Mouse (Mus musculus): ENCODE results near the gene Olfr398. TPM values are rescaled to one million over a fixed set of nuclear protein-coding genes. Genes with fewer than 3 reads are reported as not detected.

Gene Olfr398
- not detected in 3 replicates for total RNA-seq (2017)

DNA sequence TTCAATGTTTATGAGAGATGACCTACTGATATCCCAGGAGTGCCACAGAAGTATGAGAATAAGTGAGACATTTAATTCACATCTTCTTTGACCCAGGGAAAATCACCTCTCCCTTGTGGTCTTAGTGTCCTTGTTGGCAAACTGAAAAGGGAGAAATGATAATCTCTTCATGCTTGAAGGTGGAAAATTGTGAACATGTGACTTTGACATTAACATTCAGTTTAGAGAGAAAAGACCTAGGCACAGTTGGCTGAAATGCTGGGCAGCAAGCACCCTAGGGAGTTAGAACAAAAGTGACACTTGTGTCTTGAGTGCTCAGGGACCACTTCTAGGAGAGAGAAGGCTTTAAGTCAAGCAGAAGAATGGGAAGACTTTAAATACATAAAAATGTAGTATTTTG lies at the start of gene Olfr398:
Gene Olfr398, minus strand, starts transcription at position 101 of the 400 bp plus-strand sequence.
- no peak for ATAC-seq (replicated peaks; ENCODE audit: insufficient number of reproducible peaks, low FRiP score, low TSS enrichment, poor library complexity, severe bottlenecking)

DNA sequence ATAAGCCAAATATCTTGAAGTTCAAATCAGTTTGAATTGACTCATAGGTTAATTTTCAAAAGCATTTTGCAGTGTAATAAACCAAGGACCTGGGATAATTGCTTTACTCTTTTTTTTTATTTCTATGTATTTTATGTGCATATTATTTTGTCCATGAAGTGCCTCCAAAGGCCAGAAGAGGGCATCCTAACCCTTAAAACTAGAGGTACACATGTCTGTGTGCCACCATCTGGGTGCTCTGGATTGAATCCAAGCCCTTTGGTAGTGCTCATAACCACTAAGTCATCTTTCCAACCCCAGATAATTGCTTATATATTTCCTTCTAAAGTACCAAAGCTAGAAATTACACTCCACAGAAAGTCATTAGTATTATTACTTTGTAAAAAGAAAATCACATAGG lies 2.9 kb upstream of the Olfr398 start:
- ATAC-seq (replicated peaks; ENCODE audit: insufficient number of reproducible peaks, low FRiP score, low TSS enrichment, poor library complexity, severe bottlenecking) = no peak

DNA sequence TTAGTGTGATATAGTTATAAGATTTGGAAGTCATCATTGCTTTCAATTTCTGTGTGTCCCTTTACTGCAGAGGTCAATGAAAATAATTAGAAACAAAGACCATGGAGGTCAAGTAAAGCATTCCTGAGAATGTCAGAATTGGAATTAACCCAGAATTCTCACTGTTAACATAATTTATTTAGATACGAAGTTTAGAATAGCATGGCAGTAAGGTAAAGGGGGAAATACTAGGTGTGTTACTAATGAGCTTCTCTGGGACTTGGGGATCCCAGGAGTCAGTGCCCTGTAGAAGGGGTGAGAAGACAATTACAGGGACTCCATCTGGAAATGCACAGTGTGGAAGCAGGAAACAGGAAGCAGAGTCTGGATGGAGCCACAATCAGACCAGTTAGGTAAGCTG lies 29.7 kb downstream of the Olfr398 start, which contains the start of gene Olfr397:
Gene Olfr397, plus strand, starts transcription at position 301 of the 400 bp plus-strand sequence.
- ATAC-seq (replicated peaks; ENCODE audit: insufficient number of reproducible peaks, low FRiP score, low TSS enrichment, poor library complexity, severe bottlenecking) = no peak

DNA sequence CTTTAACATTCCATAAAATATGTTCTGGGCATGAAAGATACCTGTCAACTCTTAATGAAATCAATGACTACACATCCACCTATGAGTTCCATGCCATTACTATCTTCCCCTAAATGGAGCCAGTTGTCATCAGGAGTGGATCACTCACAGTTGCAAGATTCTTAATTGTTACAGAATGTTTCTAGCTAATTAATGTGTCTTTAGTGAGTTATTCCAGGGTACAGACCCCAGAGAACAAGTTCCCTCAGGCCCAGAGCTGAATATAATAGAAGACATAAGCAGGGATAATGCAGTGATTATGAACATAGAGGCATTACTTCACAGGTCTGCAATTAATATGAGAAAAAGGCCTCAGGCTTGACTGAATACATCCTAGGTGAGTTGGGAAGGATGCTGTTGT lies 53.8 kb downstream of the Olfr398 start, which contains the start of gene Olfr23:
Gene Olfr23, plus strand, starts transcription at position 301 of the 400 bp plus-strand sequence.
- no peak for ATAC-seq (replicated peaks; ENCODE audit: insufficient number of reproducible peaks, low FRiP score, low TSS enrichment, poor library complexity, severe bottlenecking)

Other genes starting within 250 kb of the Olfr398 start
- gene Olfr389, start 209.7 kb downstream of the Olfr398 start, total RNA-seq (2017) = not detected in 3 replicates
- gene Olfr390, start 207.4 kb downstream of the Olfr398 start, total RNA-seq (2017) = not detected in 3 replicates
- not detected in 3 replicates for gene Olfr391-ps, start 187.4 kb downstream of the Olfr398 start, total RNA-seq (2017)
- not detected in 3 replicates for gene Olfr392, start 173.4 kb downstream of the Olfr398 start, total RNA-seq (2017)
- not detected in 3 replicates for gene Olfr393, start 139.0 kb downstream of the Olfr398 start, total RNA-seq (2017)
- gene Olfr394, start 99.6 kb downstream of the Olfr398 start, total RNA-seq (2017) = not detected in 3 replicates
- gene Olfr395, start 81.1 kb downstream of the Olfr398 start, total RNA-seq (2017) = not detected in 3 replicates
- not detected in 3 replicates for gene Olfr23, start 53.7 kb downstream of the Olfr398 start, total RNA-seq (2017)
- gene Olfr397, start 29.6 kb downstream of the Olfr398 start, total RNA-seq (2017) = not detected in 3 replicates
- gene Olfr139, start 66.1 kb upstream of the Olfr398 start, total RNA-seq (2017) = not detected in 3 replicates
- not detected in 3 replicates for gene Olfr399, start 66.2 kb upstream of the Olfr398 start, total RNA-seq (2017)
- not detected in 3 replicates for gene Zfp616, start 79.5 kb upstream of the Olfr398 start, total RNA-seq (2017)
- gene Olfr401, start 123.3 kb upstream of the Olfr398 start, total RNA-seq (2017) = not detected in 3 replicates
- not detected in 3 replicates for gene Olfr402, start 163.1 kb upstream of the Olfr398 start, total RNA-seq (2017)
- not detected in 3 replicates for gene Olfr403, start 195.8 kb upstream of the Olfr398 start, total RNA-seq (2017)
- gene Olfr43, start 221.0 kb upstream of the Olfr398 start, total RNA-seq (2017) = not detected in 3 replicates

Measured in monocyte, adult 5-6 weeks (primary cell).